Mouse (Mus musculus) heart, adult 18-20 months (tissue): ENCODE results near the gene Lgals9. TPM values are rescaled to one million over a fixed set of nuclear protein-coding genes. Genes with fewer than 3 reads are reported as not detected.

Experiments
- DNase-seq, 2 experiments: peaks; one replicate each; pipeline ENCODE4 v3.0.0; 2021 to 2022; ENCODE audit warnings: mixed read lengths in 1 of 2
- total RNA-seq, 2 experiments: library from RNA; stranded (reverse); gene quantifications; 2 replicates each; pipeline ENCODE4 v1.2.3; 2021

Lgals9 gene
- total RNA-seq, 2 experiments from 2014 or later, result 19.5 to 22.5 TPM

DNA sequence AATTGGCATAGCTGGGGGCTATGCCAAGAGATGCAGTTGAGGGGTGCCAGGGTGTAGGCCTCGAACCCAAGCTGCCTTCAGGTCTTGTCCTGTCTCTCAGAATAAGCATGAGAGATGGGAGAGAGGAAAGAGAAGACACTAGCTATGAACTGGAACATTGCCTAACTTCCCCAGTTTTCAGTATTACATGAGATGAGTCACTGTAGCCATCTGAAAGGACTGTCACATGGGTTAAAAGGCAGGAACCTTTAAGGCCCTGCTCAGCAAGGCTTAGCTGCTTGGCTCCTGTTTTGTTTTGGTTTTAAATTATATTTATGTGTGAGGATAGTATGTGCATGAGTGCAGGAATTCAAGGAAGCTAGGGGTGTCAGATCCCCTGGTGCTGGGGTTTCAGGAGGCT lies 68.3 kb downstream of the Lgals9 start:
- no peak for DNase-seq

- no peak for DNase-seq
Measured at GRCm38 (mm10) chr11:78915473-78915872, 69.3 kb downstream of the Lgals9 start.

Other genes starting within 250 kb of the Lgals9 start
- 10 to 100 TPM; 21.0 to 23.5 TPM for gene Ccnq, start 233.2 kb downstream of the Lgals9 start, total RNA-seq
- gene Lyrm9, start 158.4 kb downstream of the Lgals9 start, total RNA-seq, result 10 to 100 TPM; 36.4 to 39.4 TPM
- gene Nos2, start 64.2 kb downstream of the Lgals9 start, total RNA-seq, result 1 to 10 TPM; 3.3 to 6.3 TPM
- 1 to 10 TPM; 5.7 to 5.8 TPM for gene Ksr1, start 161.5 kb upstream of the Lgals9 start, total RNA-seq